Mouse (Mus musculus): ENCODE measurements at regions not wholly inside any gene's neighbourhood (a gene's known extent, or its start where the extent isn't known, plus 50 kb on each side); places are given as distances from the start of the nearest gene placed in this dataset.

DNA sequence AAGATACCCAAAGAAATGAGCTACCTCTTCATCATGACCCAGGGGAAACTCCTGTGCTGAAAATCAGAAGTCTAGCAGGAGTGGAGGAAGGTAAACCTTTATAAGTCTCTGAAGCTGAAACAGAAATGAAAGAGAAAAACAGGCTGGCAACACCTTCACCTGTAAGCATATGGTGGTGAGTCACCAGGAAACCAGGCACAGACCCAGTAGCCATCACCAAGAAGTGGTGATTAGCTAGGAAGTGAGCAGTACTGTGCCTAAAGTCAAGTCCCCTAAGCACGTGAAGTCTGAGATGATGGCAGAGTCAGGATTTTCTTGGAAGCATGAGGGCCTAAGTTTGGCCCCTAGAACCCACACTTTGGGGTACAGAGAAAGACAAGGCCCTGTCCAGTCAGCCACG is 480.3 kb upstream of the Hs6st1 start:
- TF ChIP-seq POLR2A (IDR thresholded peaks at IDR 0.05; ENCODE audit: low read depth, low read length): no peak
- no peak for TF ChIP-seq CTCF (conservative IDR thresholded peaks at IDR 0.05; ENCODE audit: insufficient read depth, insufficient read length, low read depth, low read length)

Measured in kidney, adult 2 months (tissue).